Mouse (Mus musculus) inflammation-experienced regulatory T-cells, adult 6 months (primary cell): ENCODE results near the gene Rsc1a1. TPM values are rescaled to one million over a fixed set of nuclear protein-coding genes. Genes with fewer than 3 reads are reported as not detected.

ENCODE experiments used
- ATAC-seq: one replicate; pipeline ENCODE4 v1.8.0; 2017
- polyA plus RNA-seq, 3 experiments: library from polyadenylated mRNA; unstranded; fragments of 100-300 nt; shearing (Covaris generic); gene quantifications; one replicate each; pipeline ENCODE4 v1.2.1; 2017

The Rsc1a1 gene
- polyA plus RNA-seq = not detected

DNA sequence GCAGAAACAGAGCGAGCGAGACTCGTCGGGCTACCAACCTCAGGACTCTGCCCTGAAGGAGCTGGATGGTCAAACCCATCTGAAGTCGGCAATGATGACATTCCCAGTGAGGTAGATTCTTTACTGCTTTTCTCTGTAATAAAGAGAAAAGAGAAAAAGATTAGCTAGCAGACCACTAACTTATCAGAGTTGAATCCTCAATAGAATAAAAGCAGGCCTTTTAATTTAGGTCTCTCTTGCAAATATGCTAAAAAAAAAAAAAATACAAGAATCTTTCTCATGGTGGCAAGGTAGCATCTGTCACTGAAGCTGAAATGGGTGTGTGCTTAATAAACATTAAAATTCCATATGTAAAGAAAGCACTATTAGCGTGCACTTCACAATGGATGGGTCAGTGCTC lies at the start of gene Rsc1a1:
Rsc1a1 (minus strand) TSS at position 101 of the 400 bp plus-strand sequence.
- ATAC-seq = no peak

- ATAC-seq = no peak
Measured at GRCm38 (mm10) chr4:141735206-141735560, 49.8 kb upstream of the Rsc1a1 start.

- peak; percentile 100 for ATAC-seq
Measured at GRCm38 (mm10) chr4:141734446-141735205, 49.2 kb upstream of the Rsc1a1 start.

- ATAC-seq = no peak
Measured at GRCm38 (mm10) chr4:141731766-141732165, 46.4 kb upstream of the Rsc1a1 start.

DNA sequence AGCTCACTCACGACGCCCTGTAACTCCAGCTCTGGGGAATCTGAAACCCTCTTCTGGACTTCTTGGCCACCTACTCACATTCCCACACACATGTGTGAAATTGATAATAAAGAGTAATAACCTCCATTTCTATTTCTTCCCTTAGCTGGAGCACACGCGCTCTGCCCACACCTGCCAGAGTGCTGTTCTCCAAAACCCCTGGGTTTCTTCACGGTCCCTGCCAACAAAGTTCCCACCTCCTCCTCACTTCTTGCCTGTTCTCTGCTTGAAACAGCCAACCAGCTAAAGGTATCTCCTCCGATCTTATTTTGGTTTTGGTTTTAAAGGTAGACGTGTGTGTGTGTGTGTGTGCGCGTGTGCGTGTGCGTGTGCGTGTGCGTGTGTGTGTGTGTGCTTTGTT lies 45.0 kb upstream of the Rsc1a1 start:
- no peak for ATAC-seq

DNA sequence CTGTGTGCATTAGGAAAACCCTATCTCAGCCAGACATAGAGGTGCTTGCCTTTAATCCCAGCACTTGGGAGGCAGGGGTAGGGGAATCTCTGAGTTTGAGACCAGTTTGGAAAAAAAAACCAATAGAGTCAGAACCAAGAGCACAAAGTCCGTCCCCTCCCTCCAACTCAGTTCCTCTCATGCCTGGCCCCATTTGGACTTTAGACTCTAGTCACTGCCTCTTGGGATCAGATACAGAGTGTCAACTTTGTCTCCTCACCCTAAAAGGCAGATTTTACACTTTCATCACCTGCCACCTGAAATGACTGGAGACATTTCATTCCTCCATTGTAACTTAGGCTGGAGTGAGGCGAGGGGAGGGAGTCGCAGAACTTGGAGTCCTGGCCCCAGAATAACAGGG lies 43.9 kb upstream of the Rsc1a1 start:
- ATAC-seq = no peak

DNA sequence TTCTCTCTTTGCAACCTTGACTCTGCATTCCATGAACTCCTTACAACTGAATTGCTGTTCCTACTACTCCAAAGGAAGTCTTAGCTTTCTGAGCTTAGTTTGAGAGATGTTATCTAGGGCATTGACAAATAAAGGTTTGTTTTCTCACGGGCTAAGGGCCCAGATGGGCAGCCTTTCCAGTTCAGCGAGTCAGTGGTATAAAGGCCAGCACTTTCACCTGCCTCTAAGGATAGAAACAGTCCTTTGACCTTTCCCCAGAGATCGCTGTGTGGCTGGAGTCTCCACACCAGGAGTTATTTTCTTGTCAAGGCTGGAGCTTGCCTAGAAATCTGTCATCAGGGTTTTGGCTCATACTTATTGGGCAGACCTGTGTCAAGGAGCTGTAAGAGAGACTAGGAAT lies 40.3 kb upstream of the Rsc1a1 start:
- no peak for ATAC-seq

GRCm38 (mm10) chr4:141725277-141725676 lies 39.9 kb upstream of the Rsc1a1 start:
- no peak for ATAC-seq

DNA sequence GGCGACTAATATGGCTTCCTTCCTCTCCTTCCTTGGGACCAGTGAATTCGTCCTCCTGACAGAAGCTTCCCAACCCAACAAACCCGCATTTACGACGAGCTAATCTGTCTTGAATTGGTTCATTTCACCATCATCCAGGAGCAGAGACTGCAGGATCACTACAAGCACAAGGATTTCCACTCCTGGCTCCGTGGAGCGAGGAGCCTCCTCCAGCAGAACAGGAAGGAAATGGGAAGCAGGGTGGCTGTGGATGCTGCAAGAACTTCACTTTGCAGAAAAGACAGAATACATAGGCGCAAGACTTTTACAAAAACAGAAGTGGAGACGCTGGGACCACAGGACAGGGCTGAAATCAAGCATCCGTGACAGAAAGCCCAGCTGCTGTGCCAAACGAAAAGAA lies 39.2 kb upstream of the Rsc1a1 start:
- ATAC-seq = no peak

DNA sequence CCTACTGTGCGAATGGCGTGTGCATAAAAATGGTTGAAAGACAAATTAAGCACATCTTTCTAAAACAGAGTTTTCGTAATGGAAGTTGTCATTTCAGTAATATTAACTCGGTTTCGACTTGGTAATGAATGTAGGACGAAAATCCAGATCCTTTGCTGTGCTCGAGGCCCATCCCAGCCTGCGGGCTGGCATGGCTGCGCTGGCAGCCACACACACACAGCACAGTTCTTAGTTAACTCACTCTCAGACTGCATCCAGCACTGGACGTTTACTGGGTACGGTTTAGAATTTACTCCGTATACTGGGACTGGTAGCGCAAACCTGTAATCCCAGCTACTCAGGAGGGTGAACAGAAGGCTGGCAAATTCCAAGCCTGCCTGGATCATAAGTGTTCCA lies 38.3 kb upstream of the Rsc1a1 start:
- ATAC-seq = peak; percentile 9

- peak; percentile 86 for ATAC-seq
Measured at GRCm38 (mm10) chr4:141722731-141723672, 37.6 kb upstream of the Rsc1a1 start, which contains the start of gene Ddi2. Ddi2 (minus strand) TSS chr4:141723419.

DNA sequence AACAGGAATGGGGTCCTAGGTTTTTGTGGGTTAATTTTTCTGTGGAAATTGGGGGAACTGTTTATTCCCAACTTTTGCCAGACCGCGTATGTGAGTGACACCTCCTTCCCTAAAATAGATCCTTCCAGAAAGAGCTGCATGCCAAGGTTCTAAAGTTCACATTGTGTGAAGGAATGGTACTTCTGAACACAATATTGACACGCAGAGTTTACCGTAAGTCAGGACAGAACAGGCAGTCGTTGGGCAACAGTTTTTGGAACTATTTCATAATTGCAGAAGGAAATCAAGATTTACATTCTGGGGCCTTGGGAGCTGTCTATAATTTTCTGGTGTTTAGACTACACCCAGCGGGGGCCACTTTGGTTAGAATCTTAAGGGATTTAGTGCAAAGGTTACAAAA lies 36.6 kb upstream of the Rsc1a1 start:
- ATAC-seq = no peak

GRCm38 (mm10) chr4:141720761-141721523 lies 35.5 kb upstream of the Rsc1a1 start:
- peak; percentile 46 for ATAC-seq

GRCm38 (mm10) chr4:141719304-141719703 lies 33.9 kb upstream of the Rsc1a1 start:
- ATAC-seq = no peak

DNA sequence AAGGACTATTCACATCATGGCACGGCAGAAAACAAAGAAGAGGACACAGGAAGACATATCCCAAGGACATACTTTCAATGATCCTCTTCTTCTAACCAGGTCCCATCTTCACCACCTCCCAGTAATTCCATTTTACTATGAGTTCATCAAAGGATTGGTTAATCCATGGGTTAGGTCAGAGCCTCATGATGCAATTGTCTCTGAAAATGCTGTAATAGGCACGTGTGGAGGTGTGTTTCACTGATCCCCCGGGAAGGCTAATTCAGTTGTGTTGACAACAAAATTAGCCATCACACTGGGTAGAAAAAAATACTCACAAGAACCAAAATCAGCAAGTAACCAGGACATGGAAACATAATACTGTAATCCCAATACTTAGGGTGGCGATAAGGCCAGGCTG lies 32.2 kb upstream of the Rsc1a1 start:
- ATAC-seq = no peak

- ATAC-seq = no peak
Measured at GRCm38 (mm10) chr4:141715027-141715426, 29.6 kb upstream of the Rsc1a1 start.

GRCm38 (mm10) chr4:141713598-141714142 lies 28.3 kb upstream of the Rsc1a1 start:
- no peak for ATAC-seq

DNA sequence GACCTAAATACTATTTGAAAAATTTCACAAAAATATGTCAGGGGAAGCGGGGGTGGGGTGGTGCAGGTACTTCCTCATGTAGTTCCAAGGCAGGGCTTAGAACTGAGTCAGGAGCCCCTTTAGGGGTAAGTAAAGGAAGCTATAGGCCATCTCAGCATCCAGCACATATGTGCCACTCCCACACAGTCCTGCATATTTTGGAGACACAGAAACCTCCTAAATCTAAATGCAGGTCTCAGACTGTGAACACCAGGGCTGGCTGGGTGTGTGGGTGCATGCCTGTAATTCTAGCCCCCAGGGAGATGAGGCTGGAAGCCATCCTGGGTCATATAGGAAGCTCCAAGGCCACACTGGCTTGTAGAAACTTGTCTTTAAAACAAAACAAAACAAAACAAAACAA lies 25.9 kb upstream of the Rsc1a1 start:
- ATAC-seq = no peak

DNA sequence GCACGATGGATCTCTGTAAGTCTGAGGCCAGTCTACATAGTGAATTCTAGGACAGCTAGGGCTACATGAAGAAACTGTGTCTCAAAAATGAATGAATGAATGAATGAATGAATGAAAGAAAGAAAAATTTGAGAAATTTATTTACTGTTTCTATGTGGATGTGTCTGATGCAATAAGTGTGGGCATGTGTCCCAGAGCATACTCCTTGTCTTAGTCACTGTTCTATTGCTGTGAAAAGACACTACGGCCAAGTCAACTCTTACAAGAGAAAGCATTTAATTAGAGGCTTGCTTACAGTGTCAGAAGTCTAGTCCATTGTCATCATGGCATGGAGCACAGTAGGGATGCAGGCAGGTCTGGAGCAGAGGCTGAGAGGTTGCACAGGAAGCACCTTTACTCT lies 23.6 kb upstream of the Rsc1a1 start:
- ATAC-seq = no peak

DNA sequence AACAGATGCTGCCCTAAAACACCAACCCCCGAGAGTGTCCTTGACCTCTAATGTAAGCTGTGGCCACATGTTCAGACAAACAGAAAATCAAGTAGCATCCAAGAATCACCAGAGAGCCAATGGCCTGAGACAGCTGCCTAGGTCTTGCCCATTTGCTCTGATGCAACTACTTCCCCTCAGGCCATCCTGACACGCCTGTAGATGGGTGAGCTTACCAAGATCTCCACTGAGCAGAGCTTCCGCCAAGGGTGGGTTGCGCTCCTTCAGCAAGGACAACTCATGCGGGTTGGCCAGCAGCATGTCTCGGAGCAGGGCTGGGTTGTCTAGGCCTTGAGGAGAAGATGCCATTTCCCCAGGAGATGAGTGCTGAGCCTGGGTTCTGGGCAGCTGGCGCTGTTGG lies 22.6 kb upstream of the Rsc1a1 start:
- ATAC-seq = no peak

- ATAC-seq = no peak
Measured at GRCm38 (mm10) chr4:141705331-141705730, 19.9 kb upstream of the Rsc1a1 start.

- no peak for ATAC-seq
Measured at GRCm38 (mm10) chr4:141704625-141705024, 19.2 kb upstream of the Rsc1a1 start.

- ATAC-seq = no peak
Measured at GRCm38 (mm10) chr4:141694719-141695118, 9.3 kb upstream of the Rsc1a1 start.
